Mouse (Mus musculus) heart, adult 2 months (tissue): ENCODE measurements around the gene Jak1.

Experiments
- CTCF ChIP-seq: fragments of 200-600 bp; IDR thresholded peaks from 2 replicates; pipeline ENCODE4 v1.8.1; 2022; ENCODE audit warnings: antibody characterized with exemption, mild to moderate bottlenecking, moderate library complexity
- EP300 ChIP-seq: fragments of 200-500 bp; IDR thresholded peaks from 2 replicates; pipeline ENCODE4 v1.6.1; 2011; ENCODE audit warnings: low read depth, low read length, control low read depth; ENCODE audit not compliant: insufficient read depth

DNA sequence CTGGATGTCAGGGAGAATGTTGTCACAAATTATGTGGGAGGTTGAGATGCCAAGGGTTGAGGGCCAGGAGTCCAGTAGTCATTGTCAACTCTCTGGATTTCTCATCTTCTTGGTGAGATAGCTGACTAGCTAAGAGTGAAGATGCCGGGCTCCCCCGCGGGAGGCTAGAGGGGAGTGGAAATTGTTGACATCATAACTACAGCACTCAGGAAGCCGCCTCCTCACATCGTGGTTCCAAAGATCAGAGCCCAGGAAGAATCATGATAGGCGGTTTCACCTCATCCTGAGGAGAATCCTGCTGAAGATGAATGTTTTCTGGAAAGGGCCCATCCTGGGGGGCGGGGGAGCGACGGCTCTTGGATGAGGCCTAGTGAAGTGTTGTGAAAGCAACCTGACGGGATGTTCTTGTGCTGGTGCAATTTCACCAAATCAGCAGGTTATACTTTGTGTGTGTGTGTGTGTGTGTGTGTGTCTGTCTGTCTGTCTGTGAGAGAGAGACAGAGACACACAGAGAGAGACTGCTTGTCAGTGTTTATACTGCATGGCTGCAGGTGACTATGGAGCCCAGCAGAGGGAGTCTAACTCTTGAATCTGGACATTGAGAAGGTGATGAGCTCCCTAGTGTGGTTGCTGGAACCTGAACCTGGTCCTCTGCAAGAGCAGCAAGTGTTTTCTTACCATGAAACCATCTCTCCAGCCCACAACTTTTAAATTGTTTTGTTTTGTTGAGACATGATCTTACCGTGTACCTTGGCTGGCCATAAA, 118.0 kb downstream of the Jak1 start:
- TF ChIP-seq CTCF (peak; percentile 45), EP300 (no peak)
